Mouse (Mus musculus): Measurements from ENCODE around the gene Car5a. TPM values are rescaled to one million over a fixed set of nuclear protein-coding genes. Genes with fewer than 3 reads are reported as not detected.

Gene Car5a
- not detected for total RNA-seq (2021)

DNA sequence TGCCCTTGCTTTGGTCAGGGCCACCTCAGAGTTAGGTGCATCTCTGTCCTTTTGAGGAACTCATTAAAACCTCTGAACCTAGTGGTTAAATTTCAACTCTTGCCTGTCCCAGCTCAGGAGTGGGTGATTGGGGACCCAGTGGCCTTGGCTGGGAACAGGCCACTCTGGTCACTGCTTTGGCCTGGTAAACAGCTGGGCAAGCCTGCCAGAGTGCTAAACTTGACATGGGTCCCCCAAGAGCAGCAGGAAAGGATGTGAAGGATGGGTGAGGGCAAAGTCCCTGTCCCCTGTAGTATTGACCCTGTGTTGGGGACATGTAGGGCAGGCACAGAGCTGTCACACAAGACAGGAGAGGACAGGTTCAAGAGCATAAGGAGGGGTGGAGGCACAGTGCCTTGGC, at the start of gene Car5a:
Gene Car5a (minus strand): TSS at position 74 of the 400 bp plus-strand sequence.
- intact Hi-C loops (cut with DNase I), result no loop called here
- DNase-seq (ENCODE audit: extremely low spot score in 1 of 2, low spot score in 2 of 2), result no peak

DNA sequence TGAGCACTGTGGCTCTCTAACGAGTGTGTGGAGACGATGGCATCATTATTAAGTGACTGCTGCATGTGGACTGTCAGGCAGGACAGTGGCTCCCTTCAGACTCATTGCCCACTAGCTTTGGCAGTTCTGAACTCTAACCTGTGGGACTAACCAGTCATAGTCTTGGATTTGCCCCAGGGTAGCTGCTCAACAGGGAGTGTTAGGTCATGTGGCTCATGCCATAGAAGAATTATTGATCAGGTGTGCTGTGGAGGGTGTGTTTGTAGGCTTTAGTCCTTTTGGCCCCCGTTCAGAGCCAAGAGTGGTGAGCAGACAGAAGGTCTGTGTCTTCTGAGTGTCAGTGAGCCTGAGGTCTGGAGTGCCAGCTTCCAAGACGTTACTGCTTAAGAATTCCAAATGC, 48.2 kb upstream of the Car5a start:
- no peak for DNase-seq (ENCODE audit: extremely low spot score in 1 of 2, low spot score in 2 of 2)
- intact Hi-C loops (cut with DNase I), result loop anchor here (5.0 kb wide), 1 partner anchor 239 kb away; no protein-coding TSS in a partner anchor

DNA sequence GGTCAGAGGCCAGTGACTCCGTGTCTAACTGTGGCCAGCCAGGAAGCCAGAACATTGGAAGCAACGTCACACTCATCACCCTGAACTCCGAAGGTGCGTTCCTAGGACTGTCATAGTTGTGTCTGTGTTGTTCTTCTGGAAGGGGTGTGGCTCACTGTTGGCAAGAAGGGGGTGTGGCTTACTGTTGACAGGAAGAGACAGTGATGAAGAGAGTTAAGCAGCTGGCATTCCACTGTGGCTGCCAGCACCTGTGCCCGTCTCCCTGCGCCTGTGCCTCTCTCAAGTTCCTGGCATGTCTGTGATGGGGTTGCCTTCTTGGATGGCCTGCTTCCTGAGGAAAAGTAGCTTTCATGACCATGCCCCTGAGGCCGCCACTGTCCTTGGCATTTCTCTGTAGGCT, 46.9 kb upstream of the Car5a start:
- intact Hi-C loops (cut with DNase I), result loop anchor here (5.0 kb wide), 1 partner anchor 241 kb away; no protein-coding TSS in a partner anchor
- no peak for DNase-seq (ENCODE audit: extremely low spot score in 1 of 2, low spot score in 2 of 2)

DNA sequence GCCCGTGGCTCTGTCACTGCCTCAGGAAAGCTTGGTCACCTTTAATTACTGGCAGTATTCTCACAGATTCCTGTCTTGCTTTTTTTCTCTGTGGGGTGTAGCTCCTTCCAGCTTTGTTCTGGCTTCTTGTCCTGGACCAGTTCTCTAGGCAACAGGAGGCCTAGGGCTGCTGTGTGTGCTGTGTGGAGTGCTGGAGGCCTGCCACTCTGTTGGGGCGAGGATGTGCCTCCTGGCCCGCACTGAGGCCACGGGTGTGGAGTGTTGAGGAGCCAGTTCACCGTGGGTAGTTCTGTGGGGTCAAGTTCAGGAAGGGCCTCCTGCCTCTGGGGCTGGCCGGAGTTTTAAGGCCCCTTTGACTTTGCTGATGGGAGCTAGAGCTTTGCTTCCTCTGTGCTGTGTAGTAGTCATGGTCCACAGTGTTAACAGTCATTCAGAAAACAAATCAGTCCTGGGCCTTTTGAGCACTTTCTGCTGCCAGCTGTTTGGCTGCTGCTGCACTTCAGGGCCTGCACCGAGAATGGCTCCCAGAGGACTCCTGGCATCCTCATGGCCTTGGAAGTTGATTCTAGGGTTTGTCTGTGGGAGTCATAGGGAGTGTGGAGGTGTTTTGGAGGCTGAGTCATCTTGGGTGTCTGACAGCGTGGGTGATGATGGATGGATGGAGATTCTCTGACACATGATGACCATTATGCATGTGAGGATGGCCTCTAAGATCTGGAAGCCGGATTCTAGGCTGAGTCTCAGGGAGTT, 46.0 kb upstream of the Car5a start:
- intact Hi-C loops (cut with DNase I), result loop anchor here (5.0 kb wide), 1 partner anchor 242 kb away; no protein-coding TSS in a partner anchor
- no peak for DNase-seq (ENCODE audit: extremely low spot score in 1 of 2, low spot score in 2 of 2)

DNA sequence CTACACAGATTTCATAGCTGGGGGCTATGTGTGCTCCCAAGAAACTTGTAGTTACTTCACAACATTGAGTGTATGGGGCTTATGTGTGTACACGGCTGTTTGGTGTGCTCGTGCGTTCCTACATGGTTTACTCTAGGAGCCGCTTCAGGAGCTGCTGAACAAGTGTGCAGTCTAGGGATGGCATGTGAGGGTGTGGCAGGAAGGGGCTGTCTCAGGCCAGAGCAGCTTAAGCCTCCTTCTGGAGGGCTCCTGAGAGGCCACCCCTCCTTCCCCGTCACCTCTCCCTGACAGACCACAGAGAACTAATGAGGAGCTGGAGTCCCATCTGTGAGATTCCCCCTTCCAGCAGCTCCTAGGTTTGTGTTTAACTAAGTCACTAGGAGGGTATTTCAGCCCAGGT, 43.2 kb upstream of the Car5a start:
- DNase-seq (ENCODE audit: extremely low spot score in 1 of 2, low spot score in 2 of 2), result no peak
- intact Hi-C loops (cut with DNase I), result no loop called here

DNA sequence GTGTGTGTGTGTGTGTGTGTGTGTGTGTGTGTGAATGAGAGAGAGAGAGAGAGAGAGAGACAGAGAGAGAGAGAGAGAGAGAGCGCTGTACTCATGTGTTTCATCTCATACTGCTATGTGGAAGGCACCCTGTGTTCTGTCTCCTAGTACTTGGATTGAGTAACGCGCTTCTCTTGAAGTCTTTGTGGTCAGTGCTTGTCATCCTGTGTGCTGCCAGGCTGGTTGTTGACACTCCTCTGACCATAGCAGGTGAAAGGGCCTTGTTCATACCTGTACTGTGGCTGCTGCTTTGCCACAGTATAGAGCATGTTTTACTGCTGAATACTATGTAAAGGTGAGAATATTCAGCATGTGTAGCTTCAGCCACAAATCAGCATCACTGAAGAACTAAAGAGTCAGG, 41.0 kb upstream of the Car5a start:
- intact Hi-C loops (cut with DNase I), result no loop called here
- DNase-seq (ENCODE audit: extremely low spot score in 1 of 2, low spot score in 2 of 2), result no peak

DNA sequence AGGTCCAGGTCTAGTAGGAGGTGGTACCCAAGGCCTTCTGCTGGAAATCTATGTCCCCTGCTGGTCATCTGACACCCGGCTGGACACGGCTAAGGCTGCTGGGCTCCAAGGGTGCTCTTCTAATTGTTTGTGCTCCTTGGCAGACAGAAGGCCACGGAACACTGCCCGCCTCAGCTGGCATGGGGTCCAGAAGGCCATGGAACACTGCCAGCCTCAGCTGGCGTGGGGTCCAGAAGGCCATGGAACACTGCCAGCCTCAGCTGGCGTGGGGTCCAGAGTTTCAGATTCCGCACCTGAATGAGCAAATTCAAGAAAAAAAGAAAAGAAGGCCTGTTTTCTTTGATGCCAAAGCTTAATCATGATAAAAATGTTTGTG, 36.8 kb upstream of the Car5a start:
- intact Hi-C loops (cut with DNase I), result loop anchor here (5.0 kb wide), 1 partner anchor 351 kb away; no protein-coding TSS in a partner anchor
- peak in 1 of 2 experiments; percentile 33 for DNase-seq (ENCODE audit: extremely low spot score in 1 of 2, low spot score in 2 of 2)

DNA sequence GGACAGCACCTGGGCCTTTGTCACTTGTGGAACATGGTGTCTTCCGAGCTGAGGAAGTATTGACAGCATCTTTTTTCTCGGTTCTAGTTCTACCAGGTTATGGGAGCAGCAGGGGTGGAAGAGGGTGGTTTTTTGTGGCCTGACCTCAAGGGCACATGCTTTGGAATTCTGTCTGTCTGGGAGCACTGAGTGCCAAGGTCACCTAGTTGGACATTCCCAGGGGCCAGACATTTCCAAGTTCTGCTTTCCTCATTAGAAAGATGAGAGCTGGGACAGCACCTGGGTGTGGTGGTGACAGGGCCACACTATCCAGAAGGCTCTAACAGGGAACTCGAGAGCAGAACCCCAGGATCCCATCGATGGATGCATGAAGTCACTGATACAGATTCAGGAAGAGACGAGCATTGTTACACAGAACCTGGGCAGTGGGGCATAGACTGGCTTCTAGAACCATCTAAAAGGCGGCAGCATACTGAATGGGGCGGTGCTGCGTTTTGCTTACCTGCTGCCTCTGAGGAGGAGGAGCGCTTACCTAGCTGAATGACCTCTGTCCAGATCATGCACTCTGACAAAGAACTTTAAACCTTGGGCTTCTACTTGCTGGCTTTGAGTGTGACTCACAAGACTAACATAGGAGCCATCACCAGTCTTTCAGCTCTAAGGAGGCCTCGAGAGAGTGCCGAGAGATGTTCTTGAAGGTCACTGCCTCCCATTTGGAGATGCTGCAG, 36.3 kb upstream of the Car5a start:
- DNase-seq (ENCODE audit: extremely low spot score in 1 of 2, low spot score in 2 of 2), result no peak
- intact Hi-C loops (cut with DNase I), result loop anchor here (5.0 kb wide), 1 partner anchor 351 kb away; no protein-coding TSS in a partner anchor

DNA sequence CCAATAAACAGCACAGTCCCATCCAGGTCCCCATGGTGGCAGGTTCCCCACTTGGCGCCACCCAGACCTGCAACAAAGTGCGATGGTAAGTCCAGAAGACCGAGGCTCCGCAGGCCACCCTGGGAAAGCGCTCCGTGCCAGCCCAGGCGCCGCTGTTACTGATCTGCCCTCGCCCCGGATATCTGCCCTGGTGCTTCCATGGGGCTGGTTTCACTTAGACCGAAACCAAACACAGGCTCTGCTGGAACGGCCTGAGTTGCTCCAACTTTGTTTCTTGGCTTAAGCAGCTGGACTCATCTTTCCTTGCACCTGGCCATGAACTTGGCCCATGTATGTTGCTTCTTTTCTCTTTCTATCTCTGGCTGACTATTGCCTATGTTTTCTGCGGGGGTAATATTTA, 34.0 kb upstream of the Car5a start:
- intact Hi-C loops (cut with DNase I), result loop anchor here (5.0 kb wide), 1 partner anchor 294 kb away; no protein-coding TSS in a partner anchor
- no peak for DNase-seq (ENCODE audit: extremely low spot score in 1 of 2, low spot score in 2 of 2)

DNA sequence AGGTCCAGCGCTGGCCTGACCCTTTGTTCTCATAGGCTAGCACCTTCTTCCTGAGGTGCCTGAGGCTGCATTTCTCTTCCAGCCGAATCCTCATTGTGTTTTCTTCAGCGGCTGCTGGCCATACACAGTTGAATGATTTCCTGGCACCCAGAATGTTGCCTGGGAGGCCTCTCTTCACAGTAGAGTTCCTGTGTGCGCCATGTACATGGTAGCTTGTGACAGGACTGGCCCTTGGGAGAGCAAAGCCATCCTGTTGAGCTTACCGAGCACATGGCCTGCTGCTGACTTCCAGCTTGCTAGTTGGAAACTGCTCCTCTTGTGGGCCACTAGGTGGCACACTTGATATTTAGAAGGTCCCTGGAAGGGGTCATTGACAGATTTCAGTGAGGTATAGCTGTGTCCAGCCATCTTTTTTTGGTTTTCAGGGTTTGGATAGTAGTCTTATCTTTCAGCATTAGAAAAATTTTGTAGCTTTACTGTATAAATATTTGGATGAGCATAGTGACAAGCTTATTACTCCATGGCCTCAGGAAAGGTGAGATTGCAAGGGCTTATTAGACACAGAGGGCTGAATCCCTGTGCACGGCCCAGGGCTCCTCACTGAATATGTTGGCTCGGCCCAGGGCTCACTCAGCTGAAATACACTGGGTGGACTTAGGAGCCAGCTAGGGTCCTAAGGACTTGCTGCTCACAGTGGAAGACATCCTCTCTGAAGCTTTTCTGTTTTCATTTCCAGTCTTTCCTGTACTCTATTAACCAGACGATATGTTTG, 33.3 kb upstream of the Car5a start:
- intact Hi-C loops (cut with DNase I), result loop anchor here (5.0 kb wide), 1 partner anchor 294 kb away; no protein-coding TSS in a partner anchor
- peak in 1 of 2 experiments; percentile 61 for DNase-seq (ENCODE audit: extremely low spot score in 1 of 2, low spot score in 2 of 2)

DNA sequence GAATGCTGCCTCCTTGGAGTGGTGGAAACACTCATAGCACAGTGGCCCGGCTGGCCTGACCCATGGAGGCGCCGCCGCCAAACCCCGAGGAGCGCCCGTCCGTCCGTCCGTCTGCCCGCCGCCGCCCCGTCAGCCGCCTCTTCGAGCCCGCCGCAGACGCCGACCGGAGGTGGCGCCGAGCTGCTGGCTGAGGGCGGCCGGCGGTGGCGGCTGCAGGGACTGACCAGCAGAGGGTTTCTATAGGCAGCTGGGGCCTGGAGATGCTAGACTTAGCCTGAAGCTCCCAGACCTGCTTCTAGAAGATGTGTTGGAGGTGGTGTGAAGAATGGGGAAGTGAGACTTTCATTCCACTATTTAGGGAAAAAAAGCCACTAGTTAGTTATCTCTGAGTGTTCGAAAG, 29.2 kb upstream of the Car5a start:
- DNase-seq (ENCODE audit: extremely low spot score in 1 of 2, low spot score in 2 of 2), result no peak
- intact Hi-C loops (cut with DNase I), result no loop called here

DNA sequence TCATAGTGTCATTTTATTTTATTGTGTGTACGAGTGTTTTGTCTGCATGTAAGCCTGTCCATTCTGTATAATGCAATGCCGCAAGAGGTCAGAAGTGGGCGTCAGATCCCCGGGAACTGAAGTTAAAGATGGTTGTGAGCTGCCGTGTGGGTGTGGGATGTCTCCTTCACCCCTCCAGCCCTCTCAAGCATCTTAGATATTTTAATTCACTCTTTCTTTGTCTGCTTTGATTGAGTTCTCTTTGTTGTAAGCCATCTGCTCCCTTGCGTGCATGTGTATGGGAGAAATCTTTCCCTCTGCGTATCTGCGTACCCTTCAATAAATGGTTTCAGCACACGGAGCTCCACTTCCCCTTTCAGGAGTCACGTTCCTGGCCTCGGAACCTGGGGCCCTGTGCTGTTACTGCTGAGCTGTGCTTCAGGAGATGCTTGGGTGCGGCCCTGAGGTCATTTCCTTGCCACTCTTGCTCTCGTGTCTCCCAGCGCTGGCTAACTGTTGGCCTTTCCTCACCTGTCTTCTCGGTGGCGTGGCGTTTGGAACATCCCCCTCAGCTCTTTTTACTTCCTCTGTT, 26.9 kb upstream of the Car5a start:
- intact Hi-C loops (cut with DNase I), result no loop called here
- no peak for DNase-seq (ENCODE audit: extremely low spot score in 1 of 2, low spot score in 2 of 2)

DNA sequence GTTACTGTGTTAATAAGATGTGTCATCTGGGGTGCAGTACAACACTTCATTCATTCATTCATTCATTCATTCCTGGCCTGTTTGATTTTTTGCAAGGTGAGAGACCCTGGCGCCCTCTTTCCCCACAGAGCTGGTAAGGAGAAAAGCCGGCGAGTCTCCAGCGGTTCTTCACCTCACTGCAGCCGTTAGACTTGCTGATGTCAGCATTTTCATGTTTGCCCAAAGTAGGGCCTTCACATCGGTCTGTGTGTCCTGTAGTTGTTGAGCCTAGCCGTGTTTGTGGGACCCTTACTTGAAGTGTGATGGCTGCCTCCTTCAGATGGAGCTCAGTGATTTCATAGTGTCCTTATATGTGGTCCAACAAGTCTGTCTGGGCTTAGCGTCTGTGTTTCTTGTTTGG, 25.5 kb upstream of the Car5a start:
- intact Hi-C loops (cut with DNase I), result no loop called here
- DNase-seq (ENCODE audit: extremely low spot score in 1 of 2, low spot score in 2 of 2), result no peak

DNA sequence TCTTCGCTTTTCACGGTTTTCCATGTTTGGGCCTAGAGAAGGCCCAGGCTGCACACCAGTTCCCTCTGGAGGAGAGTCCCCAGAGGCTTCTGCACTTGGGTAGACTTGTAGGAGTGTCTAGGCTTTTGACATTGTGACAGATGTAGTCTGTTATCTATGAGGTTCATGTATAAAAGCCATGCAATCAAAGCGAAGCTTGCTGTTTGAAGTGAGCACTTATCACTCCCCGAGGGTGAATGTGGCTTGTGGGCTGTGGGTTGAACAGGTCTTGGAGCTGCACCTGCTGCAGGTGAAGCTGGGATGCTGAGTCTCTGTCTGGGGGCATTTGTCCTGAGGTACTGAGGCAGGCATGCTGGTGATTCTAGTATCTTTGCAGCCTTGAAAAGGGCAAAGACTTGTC, 23.8 kb upstream of the Car5a start:
- intact Hi-C loops (cut with DNase I), result no loop called here
- DNase-seq (ENCODE audit: extremely low spot score in 1 of 2, low spot score in 2 of 2), result no peak

DNA sequence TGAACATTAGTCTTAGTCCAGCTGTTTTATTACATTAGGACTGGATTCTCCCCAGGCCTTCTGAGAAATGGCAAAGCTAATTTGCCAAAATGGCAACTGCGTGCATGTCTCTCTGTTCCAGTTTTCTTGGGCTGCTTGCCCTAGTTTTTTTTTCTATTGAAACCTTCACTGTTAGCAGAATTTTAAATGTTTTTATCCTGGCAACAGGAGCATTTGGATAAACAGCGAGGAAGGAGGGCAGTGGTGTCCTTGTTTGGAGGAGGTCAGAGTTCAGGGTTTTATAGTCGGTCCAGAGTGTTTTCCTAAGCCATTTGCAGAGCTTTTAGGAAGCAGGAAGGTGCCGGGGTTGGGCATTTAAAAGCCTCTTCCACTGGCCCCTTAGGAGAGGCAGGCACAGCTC, 23.3 kb upstream of the Car5a start:
- intact Hi-C loops (cut with DNase I), result no loop called here

DNA sequence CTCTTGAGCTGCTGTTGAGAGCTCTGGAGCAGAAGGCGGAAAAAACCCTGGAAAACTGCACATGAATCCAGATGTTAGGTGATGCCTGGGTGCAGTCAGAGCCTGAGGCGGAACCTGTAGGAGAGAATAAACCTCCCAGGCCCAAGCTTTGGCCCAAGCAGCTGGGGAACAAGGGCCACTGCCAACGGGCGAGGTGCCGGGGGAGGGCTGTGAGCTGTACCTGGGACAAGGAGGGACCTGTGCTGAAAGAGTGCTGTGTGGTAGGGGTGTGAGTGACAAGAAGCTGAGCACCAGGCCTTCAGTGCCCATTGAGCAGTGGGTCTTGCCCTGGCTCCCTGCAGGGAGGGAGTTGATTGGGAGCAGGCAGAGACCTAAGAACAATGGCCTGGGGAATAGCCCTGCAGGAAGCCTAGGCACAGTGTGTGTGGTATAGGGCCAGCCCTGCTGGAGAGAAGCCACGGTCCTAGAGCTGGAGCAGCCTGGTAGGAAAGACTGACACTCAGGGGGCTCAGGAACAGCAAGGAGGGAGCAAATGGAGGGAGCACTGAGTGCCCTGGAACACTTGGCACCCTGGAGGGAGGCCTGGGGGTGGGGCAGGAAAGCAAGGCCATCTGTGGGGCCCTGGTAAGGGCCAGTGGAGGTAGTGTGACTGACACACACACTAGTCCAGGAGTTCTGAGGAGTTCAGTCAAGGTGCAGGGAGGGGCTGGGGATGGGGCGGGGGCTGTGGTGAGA, 22.2 kb upstream of the Car5a start:
- DNase-seq (ENCODE audit: extremely low spot score in 1 of 2, low spot score in 2 of 2), result no peak
- intact Hi-C loops (cut with DNase I), result no loop called here

More for the DNA sequence above, 23.3 kb upstream of the Car5a start:
- no peak for DNase-seq (ENCODE audit: extremely low spot score in 1 of 2, low spot score in 2 of 2)

DNA sequence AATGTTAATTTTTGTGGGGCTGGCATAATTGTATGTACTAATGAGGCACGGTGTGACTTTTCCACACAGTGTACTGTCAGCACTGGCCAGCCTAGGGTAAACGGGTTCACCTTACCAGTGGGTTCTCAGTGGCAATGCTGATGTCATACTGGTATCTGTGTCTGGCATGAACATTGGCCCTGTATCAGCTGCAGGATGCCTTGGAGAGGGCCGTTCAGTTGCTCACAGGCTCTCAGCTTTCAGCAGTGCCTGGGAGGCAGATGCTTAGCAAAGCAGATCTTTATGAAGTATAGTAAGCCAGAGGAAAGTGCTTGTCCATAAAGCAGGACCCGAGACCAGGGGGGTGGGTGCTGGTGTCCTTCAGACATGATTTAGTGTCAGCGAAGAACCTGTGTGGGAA, 21.4 kb upstream of the Car5a start:
- intact Hi-C loops (cut with DNase I), result no loop called here
- no peak for DNase-seq (ENCODE audit: extremely low spot score in 1 of 2, low spot score in 2 of 2)

DNA sequence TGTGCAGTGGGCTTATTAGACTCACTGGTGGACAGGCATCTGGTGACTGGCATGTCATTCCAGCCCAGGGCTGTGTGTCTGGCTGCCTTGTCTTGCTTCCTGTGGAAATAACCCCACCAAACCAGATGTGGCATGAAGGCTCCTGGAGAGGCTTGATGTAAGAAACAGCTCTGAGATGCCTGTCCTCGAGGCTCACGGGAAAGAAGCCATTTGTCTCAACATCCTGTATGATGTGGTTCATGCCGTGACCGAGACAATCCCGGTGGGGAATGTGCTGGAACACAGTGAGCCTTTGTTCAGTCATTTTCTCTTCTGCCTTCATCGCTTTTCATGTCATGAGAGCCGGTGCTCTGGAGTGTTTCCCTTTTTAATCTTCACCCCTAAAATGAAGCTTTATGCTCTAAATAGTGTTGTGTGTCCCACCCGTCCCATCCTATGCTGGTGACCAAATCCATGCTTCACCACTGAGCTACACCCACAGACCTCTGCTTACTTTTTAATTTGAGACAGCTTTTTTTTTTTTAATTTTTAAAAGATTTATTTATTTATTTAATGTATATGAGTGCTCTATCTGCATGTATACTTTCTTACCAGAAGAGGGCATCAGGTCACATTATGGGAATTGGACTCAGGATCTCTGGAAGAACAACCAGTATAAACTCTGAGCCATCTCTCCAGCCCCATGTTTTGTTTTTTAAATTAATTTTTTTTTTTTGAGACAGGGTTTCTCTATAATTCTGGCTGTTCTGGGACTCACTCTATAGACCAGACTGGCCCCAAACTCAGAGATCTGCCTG, 20.2 kb upstream of the Car5a start:
- DNase-seq (ENCODE audit: extremely low spot score in 1 of 2, low spot score in 2 of 2), result no peak
- intact Hi-C loops (cut with DNase I), result no loop called here

Data from left cerebral cortex, postnatal 10 days (tissue).